Mouse (Mus musculus) thymus, postnatal 36 days (tissue): ENCODE data around the gene Plekhm3.
A peak's percentile ranks its signal among the peaks of the same experiment; 100 is the strongest.
"Not testable (repeated sequence)": the region's sequence is repeated elsewhere in the genome, so short reads cannot be mapped to it uniquely, and the experiment has no call there.

Source experiments
- DNase-seq, 2 experiments: peaks; one replicate each; pipeline ENCODE4 v3.0.0; 2022; ENCODE audit warnings: mixed read lengths in 2 of 2

The Plekhm3 gene

DNA sequence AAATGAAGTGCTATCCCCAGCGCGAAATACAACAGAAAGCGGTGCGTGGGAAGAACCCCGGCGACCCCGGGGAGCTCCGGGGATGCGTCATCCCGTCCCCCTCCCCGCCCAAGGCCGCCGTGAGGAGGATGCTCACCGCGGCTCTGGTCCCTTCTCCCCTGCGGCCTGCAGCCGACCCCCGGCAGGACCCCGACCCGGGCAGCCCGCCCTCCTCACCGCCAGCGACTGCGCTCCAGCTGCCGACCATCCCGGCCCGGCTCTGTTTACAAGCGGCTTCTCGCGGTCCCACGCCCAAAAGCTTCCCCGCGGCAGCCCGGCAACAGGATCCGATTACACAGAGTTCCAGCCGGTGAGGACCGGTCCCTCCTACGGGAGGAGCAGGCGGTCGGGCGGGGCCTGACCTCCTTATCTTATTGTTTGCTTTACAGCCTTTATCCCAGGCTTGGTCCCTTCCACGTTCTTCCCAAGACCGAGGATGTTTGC lies at the start of gene Plekhm3:
Gene Plekhm3, minus strand, starts transcription at position 346 of the 483 bp plus-strand sequence.
- peak; percentile 66 to 67 for DNase-seq

DNA sequence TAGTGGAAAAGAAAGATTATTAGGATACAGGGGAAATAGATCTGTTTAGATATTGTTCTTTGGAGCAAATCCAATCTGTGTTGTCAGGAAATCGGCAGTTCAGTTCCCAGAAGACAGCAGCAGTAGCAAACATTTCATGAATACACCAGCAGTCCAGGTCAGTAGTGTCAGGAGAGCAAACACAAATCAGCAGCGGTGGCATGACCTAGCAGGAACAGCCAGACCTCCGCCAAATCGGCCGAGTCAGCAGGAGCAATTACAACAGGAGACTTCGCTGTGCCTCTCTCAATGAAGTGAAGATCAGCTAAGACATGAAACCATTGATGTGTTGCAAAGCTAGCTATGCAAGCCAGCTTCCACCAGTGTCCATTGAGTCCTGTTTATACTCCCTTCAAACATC lies 49.0 kb upstream of the Plekhm3 start:
- no peak for DNase-seq

DNA sequence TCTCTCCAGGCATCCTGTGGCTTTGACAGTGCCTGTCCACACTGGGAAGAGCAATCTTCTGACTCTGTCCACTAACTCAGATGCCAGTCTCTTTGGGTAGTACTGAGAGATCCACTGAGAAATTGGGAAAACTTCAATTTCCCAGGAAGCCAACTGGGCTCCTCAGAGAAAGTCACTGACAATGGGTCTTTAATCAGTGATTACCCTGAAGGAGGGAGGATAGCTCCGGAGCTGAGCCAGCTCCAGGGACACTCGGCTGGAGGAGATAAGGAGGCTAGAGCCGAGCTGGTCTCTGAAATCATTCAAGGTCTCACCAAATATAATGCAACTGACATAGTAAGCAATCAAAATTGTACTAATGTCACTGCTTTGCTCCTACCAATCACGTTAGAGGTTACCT lies 47.9 kb upstream of the Plekhm3 start:
- no peak for DNase-seq

DNA sequence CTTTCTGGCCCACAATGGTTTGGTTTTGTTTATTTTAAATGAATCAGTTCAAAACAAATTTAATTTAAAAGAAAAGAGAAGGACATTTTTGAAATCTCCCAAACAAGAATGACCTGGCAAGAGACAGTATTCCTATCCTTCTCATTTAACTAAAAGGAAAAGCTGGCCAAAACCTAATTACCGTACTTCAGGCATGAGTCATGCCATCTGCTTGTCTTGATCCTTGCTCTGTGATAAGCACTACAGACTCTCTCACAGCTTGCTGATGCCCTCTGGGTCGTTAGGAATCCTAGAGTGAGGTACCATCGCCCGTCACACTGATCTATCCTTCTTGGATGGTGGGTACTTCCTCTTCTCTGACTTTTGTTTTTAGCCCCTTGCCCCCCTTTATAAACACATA lies 36.6 kb upstream of the Plekhm3 start:
- DNase-seq, result no peak

DNA sequence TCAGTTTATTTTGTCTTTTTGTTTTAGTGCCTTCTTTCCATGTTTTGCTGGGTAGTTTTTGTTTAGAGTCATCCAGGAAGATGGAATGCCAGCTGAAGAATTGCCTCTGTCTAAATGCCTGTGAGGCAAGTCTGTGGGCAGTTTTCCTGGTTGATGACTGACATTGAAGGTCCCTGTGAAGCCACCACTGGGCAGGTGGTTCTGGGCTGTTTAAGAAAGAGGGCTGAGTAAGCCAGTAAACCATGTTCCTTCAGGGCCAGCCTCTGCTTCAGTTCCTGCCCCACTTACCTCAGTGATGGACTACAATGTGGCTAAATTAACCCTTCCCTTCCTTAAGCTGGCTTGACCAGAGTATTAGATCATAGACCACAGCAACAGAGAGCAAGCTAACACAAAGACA lies 31.6 kb upstream of the Plekhm3 start:
- DNase-seq, result no peak

DNA sequence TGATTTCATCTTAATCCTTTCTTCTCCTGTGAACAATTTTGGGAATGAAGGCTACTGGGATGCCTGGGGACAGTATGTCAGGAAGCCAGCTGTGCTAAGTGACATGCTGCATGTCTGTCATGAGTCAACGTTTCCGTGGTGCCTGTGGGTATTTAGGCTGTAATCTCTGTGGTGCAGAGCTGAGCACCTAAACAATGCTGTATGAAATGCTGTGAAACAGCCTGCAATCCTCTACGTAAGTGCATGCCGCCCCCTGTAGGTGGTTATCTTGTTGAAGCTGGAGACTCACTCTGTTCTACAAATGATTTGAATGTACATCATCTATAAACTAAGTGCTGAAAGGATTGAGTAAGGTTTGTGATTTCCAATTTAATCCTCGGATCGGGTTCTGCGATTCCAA lies 29.5 kb upstream of the Plekhm3 start:
- peak; percentile 51 to 57 for DNase-seq

DNA sequence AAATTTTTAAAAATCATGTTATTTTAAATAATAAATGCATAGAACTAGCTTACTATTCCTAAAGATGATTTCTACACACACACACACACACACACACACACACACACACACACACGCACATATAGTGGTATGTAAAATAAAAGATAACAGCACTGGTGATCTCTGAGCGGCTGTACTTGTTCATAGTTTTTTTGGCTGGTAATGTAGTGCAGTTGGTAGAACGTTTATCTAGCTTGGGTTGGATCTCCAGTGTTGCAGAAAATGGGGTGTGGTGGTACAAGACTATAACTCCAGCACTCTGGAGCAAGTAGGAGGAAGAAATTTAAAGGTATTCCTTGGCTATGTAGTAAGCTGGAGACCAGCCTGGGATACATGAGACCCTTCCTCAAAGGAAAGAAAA lies 26.6 kb upstream of the Plekhm3 start:
- DNase-seq, result no peak

DNA sequence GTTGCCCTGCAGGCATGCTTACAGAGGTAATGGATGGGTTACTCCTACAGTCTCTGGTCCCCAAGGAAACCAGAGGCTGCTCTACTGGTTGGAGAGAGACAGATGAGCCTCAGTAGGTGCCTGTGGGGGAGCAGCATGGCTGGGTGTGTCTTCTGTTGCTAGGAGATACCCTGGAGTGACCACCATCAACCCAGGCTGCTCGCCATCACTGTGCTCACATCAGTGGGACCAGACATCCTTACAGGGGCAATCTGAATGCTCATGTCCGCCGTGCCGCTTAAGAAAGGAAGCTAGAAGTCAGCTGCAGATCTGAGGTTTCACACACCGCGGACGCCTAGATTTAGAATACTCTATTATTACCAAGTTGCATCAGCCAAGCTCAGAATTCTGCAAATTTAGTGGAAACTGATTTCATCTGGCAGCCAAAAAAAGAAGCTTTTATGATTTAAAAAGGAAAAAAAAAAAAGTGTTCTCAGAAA lies 21.7 kb upstream of the Plekhm3 start:
- no peak for DNase-seq

DNA sequence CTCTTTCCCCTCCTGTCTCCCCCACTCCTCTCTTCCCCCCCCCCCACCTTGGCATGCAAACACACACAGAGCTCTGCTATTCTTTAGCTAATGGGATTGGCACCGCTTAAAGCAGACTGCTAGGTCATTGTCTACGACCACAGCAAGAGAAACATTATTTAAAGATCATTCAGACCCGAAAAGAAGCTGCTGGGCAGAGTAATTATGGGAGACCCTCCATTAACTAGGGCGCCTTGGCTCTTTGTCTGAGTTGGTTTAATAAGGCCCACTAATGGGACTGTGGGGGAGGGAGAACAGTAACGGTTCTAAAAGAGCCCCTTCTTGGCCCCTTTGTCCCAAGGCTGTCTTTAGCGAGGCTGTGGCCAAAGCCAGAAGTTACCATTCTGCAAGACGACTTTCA lies 18.7 kb upstream of the Plekhm3 start:
- DNase-seq, result no peak

DNA sequence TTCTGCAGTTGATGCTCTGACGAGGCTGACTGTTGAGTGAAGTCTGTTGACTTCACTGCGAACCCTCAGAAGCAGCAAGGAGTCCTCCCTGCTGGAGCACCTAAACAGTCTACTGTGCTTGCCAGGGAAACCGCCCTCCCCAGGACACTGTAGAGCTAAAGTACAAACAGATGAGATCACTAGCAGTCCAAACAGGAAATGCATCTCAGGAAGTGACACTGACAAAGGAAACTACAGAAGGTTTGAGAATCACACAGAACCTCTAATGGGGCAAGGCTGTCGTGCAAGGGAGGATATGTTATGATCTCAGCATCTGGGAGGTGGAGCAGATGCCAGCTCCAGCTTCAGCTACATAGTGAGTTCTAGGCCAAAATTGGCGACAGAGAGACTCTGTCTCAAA lies 14.1 kb upstream of the Plekhm3 start:
- peak in 1 of 2 experiments; percentile 10 for DNase-seq

DNA sequence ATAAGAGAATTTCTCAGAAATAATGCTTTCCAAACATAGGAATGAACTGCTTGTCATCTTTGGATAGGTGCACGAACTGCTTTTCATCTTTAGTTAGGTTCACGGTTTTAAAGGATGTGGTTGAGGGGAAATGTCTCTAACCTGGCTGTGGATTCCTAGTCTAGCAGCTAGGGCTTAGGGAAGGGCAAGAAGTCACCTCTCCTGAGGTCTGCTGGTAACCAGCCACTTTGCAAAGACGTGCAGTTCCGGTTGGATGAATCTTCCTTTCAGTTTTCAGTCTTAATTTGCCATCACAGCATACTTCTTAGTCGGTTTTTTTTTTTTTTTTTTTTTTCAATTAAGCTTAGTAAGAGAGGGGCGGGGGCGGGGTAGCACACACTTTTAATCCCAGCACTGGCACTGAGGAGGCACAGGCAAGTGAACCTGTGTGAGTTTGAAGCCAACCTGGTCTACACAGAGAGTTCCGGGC lies 431 bp upstream of the Plekhm3 start:
- DNase-seq, result no peak

DNA sequence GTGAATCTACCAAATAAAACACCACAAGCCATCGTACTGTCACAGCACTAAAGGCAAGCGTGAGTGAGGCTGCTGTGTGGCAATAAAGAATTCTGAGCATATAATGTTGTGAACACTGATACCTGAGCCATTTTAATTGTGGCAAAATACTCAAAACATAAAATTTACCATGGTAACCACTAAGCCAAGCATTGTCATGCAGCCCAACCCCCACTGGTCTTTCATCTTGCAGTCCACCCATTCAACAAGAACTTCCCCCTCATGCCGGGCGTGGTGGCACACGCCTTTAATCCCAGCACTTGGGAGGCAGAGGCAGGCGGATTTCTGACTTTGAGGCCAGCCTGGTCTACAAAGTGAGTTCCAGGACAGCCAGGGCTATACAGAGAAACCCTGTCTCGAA lies 1.8 kb downstream of the Plekhm3 start:
- DNase-seq, result not testable (repeated sequence)

DNA sequence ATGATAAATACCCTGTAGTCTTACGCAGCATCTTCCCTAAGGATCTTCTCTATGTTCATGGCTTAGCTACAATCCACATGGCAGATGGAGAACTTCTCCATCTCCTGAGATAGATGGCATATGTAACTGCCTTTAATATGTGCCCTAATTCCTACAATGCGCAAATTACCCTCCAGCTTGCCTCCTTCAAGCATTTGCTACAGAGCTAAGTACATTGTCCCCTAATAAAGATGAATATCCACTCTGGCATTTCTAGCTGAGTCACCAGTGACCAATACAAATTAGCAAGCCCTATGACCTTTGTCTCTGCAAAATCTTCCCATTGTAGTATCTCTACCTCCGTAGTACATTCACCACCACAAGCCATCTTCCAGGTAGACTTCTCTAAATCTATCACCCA lies 6.4 kb downstream of the Plekhm3 start:
- DNase-seq, result no peak

DNA sequence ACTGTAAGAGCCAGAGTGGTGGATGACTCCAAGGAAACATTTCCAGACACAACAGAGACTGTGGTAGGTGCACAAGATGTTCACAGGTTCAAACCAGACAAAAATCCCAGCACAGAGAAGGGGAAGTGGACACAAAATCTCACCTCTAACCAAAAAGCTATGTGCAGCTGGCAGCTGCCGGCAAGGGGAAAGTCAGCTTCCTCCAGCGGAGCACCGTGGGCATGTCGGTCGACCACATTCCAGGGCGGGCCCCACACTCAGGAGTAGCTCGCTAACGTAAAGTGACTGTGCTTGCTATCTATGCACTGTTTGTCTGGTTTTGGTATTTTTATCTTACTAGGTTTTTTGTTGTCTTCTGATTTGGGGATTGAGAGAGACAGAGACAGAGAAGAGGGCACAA lies 7.2 kb downstream of the Plekhm3 start:
- peak; percentile 33 to 53 for DNase-seq

DNA sequence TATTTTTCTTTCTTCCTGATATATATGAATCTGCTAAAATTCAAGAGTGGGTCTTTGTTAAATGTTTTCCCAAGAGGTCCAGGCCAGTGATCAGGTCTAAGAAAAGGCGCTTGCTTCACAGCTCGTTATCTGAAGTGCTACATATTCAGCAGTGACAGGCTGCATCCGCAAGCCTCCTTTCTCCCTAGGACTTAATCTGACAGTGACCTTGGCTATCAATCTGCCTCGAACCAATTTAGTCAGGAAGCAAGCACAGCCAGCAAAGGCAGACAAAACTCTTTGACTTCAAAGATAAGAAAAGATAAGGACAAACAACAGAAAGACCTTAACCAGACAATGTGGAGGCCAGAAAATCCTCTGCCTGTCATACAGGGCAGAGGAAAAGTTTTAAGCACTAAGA lies 10.5 kb downstream of the Plekhm3 start:
- DNase-seq, result no peak

DNA sequence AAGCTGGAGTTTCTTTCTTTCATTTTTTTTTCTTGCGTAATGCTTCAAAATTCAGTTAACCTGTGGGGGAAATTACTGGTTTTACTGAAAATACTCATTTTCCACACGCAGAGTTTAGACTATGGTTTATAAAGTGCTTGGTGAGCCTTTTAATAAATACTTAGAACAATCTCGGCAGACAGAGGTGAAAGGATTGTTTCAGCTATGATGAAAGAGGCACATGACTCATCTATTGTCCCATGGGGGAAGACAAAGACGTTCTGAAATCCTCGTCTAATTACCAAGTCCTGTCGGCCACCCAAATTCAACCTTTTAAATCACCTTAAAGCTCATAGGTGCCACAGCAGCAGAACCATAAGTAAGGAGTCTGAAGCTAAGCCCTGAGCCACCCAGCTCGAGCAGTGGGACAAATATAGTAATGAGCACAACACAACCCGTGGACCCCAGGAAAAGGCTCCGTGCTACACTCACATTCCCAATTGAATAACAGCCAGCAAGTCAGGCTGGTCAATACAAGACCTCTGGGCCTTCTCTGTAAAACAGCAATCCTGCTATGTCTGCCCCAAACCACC lies 11.3 kb downstream of the Plekhm3 start:
- DNase-seq, result no peak

DNA sequence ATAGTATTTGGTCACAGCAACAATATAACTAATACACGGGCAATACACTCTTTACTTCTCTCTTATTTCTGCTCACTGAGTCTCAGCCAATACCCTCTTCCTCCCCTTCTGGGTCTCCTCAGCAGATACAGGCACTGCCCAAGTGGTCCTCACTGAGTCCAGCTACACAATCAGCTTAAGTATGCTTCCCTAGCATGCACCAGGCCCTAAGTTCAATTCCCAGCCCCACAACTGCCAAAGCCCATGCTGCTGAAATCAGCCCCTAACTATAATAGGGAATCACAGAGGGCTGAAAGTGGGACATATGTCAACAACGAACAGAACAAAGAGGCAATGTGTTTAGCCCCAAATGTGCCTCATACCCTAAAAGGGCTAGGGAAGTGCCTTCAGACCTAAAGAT lies 11.9 kb downstream of the Plekhm3 start:
- no peak for DNase-seq

DNA sequence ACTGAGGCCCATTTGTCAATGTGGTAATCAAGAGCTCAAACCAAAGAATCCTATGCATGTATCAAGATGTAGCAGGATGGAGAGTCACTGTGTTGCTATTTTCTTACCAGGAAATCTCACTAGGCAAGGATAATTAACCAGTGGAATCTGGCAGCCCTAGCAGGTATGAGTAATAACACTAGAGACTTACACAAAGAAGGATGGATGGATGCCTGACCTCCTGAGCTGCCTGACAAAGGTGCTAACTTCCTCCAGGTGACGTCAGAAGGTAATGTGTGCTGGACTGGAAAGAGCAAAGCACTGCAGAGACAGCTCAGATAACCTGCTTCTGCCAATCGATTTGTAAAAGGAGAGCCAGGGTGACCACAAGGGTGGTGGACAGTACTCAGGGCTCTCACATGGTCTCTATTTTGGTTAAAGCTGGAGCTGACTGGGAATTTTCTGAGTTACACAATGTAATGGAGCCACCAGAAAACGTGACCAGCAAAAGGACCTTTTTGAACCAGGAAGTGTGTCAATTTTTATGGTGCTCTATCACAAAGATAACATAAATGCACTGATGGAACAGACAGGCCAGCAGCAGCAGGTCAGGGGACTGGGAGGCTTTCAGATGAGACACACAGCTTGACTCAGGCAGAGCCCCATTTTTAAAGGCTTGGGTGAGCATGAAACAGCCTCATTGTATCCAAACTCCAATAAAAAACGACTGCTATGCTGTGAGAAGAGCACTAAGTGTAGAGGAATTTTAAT lies 14.4 kb downstream of the Plekhm3 start:
- no peak for DNase-seq

DNA sequence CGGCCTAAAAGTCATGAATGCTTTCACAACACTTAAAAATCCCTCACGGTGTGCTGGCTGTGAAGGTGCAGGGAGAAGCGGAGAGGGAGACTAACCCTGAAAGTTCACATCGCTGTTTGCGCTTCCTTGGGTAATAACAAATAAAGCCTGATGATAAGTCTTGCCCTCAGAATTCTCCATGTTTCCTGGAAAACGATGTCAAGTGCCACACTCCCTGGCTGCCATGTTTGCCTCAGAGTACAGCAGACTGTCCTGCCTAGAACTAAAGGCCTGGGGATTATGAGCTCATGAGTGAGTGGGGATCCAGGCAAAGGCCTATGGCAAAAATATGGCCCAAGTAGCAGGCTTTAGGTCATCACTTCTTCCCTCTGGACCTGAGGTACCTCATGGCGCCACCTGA lies 17.7 kb downstream of the Plekhm3 start:
- no peak for DNase-seq

DNA sequence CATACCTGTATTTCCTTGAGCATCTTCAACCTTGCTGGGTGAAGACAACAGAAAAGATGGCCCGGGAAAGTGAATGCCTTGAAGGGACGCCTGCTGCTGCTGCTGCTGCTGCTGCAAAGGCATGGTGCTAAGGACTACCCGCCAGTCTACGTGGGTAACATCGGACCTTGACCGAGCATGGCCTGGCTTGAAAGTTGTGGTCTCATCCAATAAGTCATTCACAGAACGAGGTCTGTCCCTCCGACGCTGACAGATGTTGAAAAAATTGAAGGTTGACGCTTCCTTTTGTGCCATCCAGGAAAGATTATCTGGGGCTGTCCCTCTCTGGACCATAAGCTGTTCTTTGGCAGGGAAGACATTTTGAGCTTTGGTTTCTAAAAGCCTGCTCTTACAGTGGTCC lies 18.9 kb downstream of the Plekhm3 start:
- no peak for DNase-seq

DNA sequence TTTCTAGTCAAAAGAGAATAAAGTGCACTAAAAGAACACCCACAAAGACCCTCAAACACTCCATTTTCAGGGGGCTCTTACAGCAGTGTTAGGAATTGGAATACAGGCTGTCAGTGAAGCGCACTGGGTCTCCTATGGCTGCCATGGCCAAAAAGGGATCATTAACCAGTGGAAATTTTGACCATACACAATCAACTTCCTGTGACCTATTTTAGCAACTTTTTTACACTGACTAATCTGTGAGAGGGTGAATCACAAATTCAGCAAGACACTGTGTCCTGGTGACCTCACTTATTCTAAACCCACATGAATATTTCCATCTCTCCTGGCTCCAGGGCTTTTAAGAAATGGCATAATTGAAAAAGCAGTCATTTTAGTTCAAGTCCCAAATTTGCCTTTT lies 23.7 kb downstream of the Plekhm3 start:
- DNase-seq, result no peak

DNA sequence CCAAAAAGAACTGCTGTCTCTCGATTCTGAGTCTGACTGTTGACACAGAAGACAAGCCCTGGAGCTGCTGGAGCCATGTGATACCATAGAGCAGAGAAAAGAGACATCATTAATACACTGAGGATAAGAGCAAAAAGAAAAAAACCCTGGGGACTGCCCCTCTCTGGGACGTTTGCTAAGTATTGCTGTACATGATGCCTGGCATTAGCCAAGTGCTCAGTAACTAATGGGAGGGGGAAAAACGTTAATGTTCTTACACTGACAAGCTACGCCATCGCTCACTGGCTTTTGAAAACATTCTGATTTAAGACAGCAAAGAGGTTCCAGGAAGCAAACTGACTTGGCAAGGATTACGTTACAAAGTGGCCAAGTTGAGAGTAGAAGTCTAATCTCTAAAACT lies 26.5 kb downstream of the Plekhm3 start:
- DNase-seq, result no peak

DNA sequence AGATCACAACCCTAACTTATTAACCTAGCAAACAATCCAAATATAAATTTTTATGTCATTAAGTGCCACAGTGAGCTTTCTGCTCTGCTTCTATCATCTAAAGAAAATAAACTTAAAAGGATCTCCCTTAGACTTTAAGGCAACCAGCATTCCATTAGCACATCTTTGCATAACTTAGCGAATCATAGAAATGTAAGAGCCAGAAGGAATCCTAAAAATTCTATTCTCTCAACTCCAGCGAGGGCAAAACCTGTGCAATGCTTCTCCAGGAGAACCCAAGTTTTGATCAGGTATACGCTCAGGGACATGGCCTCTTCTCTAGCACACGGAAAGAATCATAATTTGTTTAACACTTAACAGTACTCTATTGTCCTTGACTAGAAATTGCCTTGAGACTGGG lies 27.0 kb downstream of the Plekhm3 start:
- DNase-seq, result no peak

DNA sequence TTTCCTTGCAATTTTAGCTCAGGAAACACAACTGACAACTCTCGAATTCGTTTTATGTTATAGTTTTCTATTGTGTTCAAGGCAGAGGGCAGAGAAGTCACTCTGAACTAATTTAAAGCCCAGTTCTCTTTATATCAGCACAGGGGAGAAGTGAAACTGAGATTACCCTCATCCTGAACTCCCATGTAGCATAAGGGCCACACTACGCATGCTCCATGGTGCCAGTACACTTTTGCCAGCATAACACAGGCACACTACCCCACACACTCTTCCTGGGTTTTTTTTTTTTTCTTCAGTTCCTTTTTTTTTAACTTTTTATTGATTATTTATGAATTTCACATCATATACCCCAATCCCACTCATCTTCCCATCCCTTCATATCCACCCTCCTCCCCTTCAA lies 28.1 kb downstream of the Plekhm3 start:
- DNase-seq, result no peak
